Mouse (Mus musculus) spleen, postnatal 10 days (tissue): ENCODE data around the gene Tepsin.

Experiments used
- DNase-seq, 2 experiments: peaks; one replicate each; pipeline ENCODE4 v3.0.0; 2021 to 2022; ENCODE audit warnings: low spot score in 2 of 2

Tepsin gene

GRCm38 (mm10) chr11:120111033-120111432, 12.5 kb upstream of the Tepsin start:
- peak; percentile 36 to 67 for DNase-seq

GRCm38 (mm10) chr11:120110554-120110953, 12.0 kb upstream of the Tepsin start:
- DNase-seq: no peak

DNA sequence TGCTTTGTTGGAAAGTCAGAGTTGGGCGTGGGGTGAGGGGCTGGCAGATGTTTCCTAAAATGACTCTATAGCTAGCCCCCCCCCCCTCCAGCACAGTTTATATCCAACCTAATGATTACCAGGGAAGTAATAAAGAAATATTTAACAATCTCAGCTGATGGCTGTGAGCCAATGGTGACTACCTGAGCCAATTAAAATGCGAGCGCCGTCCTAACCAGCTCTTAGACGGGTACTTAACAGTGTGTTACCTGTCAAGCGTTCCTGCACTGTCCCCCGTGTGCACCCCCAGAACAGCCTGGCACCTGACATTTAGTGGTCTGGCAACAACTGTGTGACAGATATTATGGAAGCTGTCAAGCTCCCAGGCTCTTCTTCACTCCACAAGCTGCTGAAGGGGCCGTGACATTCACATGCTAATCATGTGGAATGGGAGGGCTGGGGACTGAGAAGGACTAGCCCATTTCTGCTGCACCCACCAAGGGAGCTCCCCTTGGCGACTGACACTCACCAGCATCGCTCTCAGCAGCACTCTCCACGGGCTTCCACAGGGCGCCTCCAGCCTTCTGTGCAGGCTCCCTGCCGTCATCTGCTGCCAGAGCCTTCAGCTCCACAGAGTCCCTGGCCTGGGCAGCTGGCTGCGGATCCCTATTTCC, 11.2 kb upstream of the Tepsin start:
- DNase-seq: no peak

DNA sequence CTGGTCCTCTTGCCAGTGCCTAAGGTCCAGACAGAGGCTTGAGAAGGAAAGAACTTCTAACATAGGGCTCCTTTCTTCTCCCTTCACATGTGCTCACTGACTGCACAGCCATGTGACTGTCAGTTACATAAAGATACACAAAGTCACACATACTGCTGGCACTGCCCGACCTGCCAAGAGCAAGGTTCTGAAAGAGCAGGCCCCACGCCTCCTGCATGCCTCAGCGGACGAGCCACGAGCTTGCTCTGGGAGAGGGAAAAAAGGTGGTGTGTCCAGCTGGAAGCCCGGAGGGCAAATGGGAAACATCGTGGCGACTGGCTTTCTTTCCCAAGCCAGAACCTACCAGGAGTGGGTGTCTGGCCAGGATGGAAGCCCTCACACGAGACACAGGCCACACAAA, 9.3 kb upstream of the Tepsin start:
- no peak for DNase-seq

- DNase-seq: no peak
Observed at GRCm38 (mm10) chr11:120107026-120107425, 8.5 kb upstream of the Tepsin start.

- no peak for DNase-seq
Observed at GRCm38 (mm10) chr11:120103431-120103997, 5.0 kb upstream of the Tepsin start.

DNA sequence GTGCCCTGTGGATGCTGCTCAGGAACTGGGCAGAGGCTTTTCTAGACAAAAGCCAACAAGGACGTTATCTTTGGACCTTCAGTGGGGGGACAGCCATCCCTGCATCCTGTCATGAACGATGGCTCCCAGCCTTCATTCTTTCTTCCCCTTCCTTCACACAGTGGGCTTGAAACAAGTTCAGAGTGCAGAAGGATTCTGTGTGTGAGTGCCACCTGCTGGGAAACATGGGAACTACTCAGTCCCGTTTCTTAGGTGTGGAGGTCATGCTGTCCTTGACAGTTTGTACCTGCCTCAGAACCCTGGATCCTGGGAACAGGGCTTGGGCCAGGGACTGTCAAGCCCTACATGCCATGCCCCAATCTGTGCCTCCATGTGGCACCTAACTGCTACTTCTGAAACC, 2.5 kb upstream of the Tepsin start:
- peak; percentile 51 to 76 for DNase-seq

DNA sequence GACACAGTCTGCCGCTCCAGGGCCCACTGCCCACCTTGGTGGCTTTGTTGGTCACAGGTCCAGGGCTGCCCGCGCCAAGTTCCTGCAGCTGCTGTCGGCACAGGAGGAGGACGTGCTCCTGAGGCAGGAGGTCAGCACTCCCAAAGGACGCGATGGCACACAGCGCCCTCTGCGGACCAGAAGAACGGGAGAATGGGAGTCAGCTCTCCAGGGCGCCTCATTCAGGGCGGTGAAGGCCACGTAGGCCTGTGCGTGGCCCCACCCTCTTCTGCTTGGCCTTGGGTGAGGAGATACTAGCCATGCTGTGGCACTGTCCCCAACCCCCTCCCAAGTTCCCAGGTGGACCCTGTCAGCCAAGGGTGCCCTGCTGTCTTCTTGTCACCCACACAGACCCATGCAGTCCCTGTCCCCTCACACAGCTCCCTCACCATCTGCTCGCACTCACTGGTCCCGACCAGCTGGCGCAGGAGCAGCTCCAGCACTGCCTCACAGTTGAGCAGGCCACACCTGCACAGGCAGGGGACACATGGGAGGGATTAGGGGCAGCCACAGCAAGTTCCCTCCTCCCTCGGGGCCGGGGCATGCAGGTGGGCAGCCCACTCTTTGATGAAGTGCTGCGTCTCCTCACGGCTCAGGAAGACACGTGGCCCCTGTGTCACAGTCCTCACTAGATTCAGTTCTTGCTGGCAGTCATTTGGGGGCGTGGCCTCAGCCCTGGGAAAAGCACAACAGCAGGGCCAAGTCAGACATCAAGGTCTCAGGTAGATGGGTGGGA, 5.5 kb downstream of the Tepsin start:
- no peak for DNase-seq

GRCm38 (mm10) chr11:120090661-120091060, 7.9 kb downstream of the Tepsin start:
- no peak for DNase-seq

- peak; percentile 93 to 98 for DNase-seq
Observed at GRCm38 (mm10) chr11:120086702-120087152, 11.8 kb downstream of the Tepsin start, which contains the start of gene Cep131. TSS of gene Cep131 (minus strand) at chr11:120086827.

GRCm38 (mm10) chr11:120085891-120086627, 12.5 kb downstream of the Tepsin start:
- DNase-seq: peak; percentile 48 to 53

DNA sequence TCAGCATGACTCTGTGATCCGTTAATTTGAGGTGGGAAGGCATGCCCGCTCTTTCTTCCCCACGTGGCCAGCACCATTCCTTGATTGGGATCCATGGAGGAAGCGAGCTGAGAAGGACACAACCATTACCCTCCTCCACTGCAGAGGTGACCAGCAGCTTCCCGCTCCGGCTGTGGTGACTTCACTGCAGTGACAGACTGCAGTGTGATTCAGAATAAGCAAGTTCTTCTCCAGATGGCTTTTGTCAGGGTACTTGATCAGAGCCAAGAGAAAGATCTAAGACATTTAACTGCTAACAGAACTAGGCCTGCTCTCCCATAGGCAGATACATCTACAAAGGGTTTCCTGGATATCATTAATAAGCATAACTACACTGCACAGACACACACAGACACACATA, 18.2 kb downstream of the Tepsin start:
- no peak for DNase-seq

- DNase-seq: no peak
Observed at GRCm38 (mm10) chr11:120076191-120076590, 22.3 kb downstream of the Tepsin start.

DNA sequence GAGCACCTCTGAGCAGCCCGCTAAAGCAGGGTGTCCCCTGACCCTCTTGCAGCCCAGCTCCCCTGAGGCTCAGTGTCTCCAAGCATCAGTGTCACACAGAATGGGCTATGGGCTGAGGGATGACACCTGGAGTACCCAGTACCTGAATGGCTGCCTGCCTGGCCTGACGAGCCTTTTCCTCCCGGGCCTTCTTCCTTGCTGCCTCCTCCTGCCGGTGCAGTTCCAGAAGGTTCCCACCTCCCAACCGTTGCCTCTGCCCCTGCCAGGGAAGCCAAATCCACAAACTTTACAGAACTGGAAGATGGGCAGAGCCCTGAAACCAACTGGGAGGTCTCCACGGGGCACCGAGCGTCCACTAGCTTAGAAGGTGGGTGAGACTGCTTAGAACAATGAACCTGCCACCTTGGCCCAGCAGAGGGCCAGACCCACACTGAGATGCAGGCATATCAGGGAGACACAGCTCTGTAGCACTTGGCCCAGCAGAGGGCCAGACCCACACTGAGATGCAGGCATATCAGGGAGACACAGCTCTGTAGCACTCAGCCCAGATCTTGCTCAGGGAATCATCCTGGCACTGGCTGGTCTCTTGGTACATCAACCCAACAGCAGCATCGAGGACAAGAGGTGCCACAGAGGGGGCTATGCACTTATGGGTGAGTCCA, 25.4 kb downstream of the Tepsin start:
- no peak for DNase-seq

DNA sequence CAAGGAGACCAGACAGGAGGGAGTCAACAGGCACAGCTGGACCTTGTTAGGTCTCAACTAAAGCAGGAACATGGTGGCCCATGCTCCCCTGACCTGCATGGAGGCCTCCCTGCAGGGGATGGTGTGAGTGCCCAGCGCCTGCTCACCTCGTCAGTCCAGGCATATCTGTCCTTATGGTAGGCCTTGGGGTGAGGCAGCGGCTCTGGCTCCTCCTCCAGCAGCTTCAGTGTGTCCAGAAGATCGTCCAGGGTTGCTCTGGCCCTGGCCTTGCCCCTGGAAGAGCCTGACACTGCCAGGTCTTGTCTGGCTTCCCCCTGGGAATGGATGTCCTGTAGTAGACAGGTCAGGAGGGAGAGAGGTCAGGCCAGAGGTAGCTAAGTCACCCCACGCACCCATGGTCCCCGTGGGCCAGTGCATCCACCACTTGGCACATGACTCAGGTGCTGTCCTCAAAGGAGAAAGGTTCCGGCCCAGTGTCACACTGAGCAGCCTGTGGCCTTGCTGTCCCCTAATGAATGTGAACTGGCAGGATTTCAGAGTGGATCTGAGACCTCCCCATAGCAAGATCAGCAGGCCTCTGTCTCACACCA, 26.7 kb downstream of the Tepsin start:
- DNase-seq: no peak

DNA sequence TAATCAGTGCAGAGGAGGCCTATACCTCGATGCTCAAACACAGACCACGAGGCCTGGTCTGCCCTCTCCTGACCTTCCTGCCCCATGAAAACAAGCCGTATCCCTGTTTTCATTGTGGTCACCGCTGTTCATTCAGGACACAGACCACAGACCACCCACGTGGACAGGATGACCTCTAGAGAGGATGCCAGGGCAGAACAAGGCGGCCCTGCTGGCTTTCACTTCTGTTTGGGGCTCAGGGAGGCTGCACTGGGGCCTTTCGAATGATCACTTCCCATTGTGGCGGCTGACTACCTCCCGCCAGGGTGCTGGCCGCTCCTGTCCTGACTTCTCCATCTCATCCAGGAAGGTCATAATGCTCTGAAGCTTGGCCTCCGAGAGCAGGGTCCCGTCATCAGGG, 27.5 kb downstream of the Tepsin start:
- DNase-seq: no peak

DNA sequence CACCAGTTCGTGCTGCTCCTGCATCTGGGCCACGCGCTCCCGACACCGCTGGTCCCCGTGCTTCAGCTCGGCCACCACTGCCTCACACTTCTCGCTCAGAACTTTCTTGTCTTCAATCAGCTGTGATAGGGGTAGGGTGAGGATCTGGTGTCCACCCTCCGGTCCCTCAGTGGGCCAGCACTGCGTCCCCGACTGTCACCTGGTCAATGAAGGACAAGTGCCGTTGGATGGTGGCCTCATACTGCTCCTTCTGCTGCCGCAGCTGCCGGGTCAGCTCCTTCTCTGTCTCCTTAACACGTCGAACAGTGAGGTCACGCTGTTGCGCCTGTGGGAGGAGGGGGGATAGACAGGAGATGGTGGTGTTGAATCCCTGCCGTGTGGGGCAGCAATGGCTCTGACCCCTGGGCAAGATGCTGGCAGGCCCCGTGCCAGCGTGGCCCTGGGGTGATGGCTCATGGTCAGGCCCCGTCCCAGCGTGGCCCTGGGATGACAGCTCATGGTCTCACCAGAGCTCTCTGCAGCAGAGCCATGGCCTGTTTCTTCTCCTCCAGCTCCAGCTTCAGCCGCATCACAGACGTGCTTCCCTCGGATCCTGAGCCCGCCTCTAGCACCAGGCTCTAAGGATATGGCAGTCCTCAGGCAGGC, 28.1 kb downstream of the Tepsin start:
- no peak for DNase-seq

- no peak for DNase-seq
Observed at GRCm38 (mm10) chr11:120069261-120069660, 29.3 kb downstream of the Tepsin start.

DNA sequence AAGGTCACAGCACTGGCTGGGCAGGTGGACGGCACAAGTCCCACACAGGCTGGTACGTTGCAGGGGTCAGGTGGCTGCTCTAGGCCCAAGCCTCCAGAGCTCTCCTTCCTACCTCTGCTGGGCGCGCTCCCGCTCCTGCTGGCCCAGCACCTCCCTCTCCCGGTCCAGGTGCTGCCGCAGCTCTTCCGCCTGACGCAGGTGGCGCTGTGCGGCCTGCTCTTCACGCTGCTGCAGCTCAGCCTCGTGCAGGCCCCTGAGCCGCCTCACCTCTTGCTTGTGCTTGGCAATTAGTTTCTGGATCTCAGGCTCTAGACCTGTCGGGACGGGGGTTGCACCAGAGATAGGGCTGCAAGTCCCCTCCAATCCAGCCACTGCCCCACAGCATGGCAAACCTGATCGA, 30.7 kb downstream of the Tepsin start:
- no peak for DNase-seq

DNA sequence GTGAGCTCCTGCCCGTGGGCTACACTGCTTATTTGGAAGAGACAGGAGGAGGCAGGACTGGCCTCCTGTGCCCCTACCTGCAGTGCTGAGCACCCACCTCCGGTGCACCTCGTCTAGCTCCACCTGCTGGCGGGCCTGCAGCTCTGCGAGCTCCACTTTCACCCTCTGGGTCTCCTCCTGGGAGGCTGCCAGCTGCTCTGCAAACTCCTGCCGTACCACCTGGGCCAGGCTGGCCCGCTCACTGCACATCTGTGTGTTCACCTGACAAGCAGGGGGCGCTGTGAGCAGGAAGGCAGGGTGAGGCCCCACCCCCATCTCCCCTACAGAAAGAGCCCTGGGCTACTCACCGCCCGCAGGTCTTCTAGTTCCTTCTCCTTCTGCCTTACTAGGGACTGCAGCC, 33.2 kb downstream of the Tepsin start:
- DNase-seq: peak; percentile 41 to 75

- no peak for DNase-seq
Observed at GRCm38 (mm10) chr11:120064668-120065040, 33.9 kb downstream of the Tepsin start.
